Mouse (Mus musculus) neural tube, embryonic 14.5 days (tissue): ENCODE measurements around the gene Nfia. TPM values are rescaled to one million over a fixed set of nuclear protein-coding genes. Genes with fewer than 3 reads are reported as not detected.

Source experiments
- ATAC-seq: fragments of 200-750 bp; cut with Nextera tagmentation; 2 replicates; pipeline ENCODE4 v1.8.0; 2017; ENCODE audit warnings: low read depth, mild to moderate bottlenecking, moderate TSS enrichment, moderate library complexity
- H3K27ac ChIP-seq: fragments of 300-500 bp; sonication (generic); 2 replicates; pipeline ENCODE4 v1.5.1; 2014; ENCODE audit warnings: low read depth, mild to moderate bottlenecking, control low read depth, low read length, moderate library complexity, mixed read lengths
- H3K27me3 ChIP-seq: fragments of 300-500 bp; sonication (generic); 2 replicates; pipeline ENCODE4 v1.6.1; 2014; ENCODE audit warnings: low read length; ENCODE audit not compliant: control insufficient read depth, insufficient read depth
- H3K36me3 ChIP-seq: fragments of 300-500 bp; sonication (generic); 2 replicates; pipeline ENCODE4 v1.6.1; 2014; ENCODE audit warnings: low read length, mixed read lengths; ENCODE audit not compliant: control insufficient read depth, insufficient read depth
- H3K4me1 ChIP-seq: fragments of 300-500 bp; sonication (generic); 2 replicates; pipeline ENCODE4 v1.6.1; 2014; ENCODE audit warnings: low read length; ENCODE audit not compliant: control insufficient read depth, insufficient read depth
- H3K4me2 ChIP-seq: fragments of 300-500 bp; sonication (generic); 2 replicates; pipeline ENCODE4 v1.6.1; 2014; ENCODE audit warnings: mild to moderate bottlenecking, low read depth, low read length, control low read depth
- H3K4me3 ChIP-seq: fragments of 300-500 bp; sonication (generic); 2 replicates; pipeline ENCODE4 v1.5.1; 2014; ENCODE audit warnings: low read depth, low read length, control low read depth, mixed read lengths
- H3K9ac ChIP-seq: fragments of 300-500 bp; sonication (generic); replicated peaks from 2 replicates; pipeline ENCODE4 v1.6.1; 2014; ENCODE audit warnings: low read depth, mild to moderate bottlenecking, control low read depth, low read length, mixed read lengths
- H3K9me3 ChIP-seq: fragments of 300-500 bp; sonication (generic); 2 replicates; pipeline ENCODE4 v1.6.1; 2016; ENCODE audit warnings: low read length; ENCODE audit not compliant: control insufficient read depth
- WGBS: fragments of 180-500 bp; shearing (Covaris S2); extraction: QIAGEN DNeasy Blood & Tissue Kit; methylation state at CpG from one replicate; pipeline ENCODE4 v1.1.7; 2014; 5-methylcytosine and 5-hydroxymethylcytosine counted together
- polyA plus RNA-seq: library from polyadenylated mRNA; unstranded; fragments of >200 nt; fragmentation: Nextera tagmentation; extraction: Ambion mirVana; gene quantifications from 2 replicates; pipeline ENCODE4 v1.2.1, GENCODE M21; 2014

Gene Nfia
- polyA plus RNA-seq, 1 experiment from 2014 or later: 50.0 TPM

- ATAC-seq: no peak
- H3K9me3 ChIP-seq: no peaks in the 10 kb centered on the region
- no peak overlapping the region for H3K4me2 ChIP-seq
- H3K27ac ChIP-seq: no peak overlapping the region
- H3K4me1 ChIP-seq: peaks cover 5% of the 10 kb centered on the region
- 55% methylated on average over 4 of the region's 4 CpGs for WGBS
- no peaks in the 10 kb centered on the region; the same call in 1 of the 2 replicates for H3K27me3 ChIP-seq
- no peaks in the 10 kb centered on the region for H3K36me3 ChIP-seq
- H3K9ac ChIP-seq: no peak overlapping the region
- no peak overlapping the region for H3K4me3 ChIP-seq
These were observed 22.1 kb upstream of the Nfia start for GRCm38 (mm10) chr4:97750401-97750800.

- no peaks in the 10 kb centered on the region; the same call in 1 of the 2 replicates for H3K27me3 ChIP-seq
- peak; percentile 78 for ATAC-seq
- peak overlapping the region; percentile 21 for H3K4me3 ChIP-seq
- H3K36me3 ChIP-seq: no peaks in the 10 kb centered on the region
- peak overlapping the region; percentile 75; the same call in 1 of the 2 replicates for H3K27ac ChIP-seq
- peaks cover 5% of the 10 kb centered on the region for H3K4me1 ChIP-seq
- peak overlapping the region; percentile 4; the same call in 1 of the 2 replicates for H3K9ac ChIP-seq
- 0% methylated on average over 20 of the region's 20 CpGs for WGBS
- peak overlapping the region; percentile 51 for H3K4me2 ChIP-seq
- H3K9me3 ChIP-seq: no peaks in the 10 kb centered on the region
These were observed 21.5 kb upstream of the Nfia start for GRCm38 (mm10) chr4:97751030-97751482.

GRCm38 (mm10) chr4:97751483-97752251, 20.9 kb upstream of the Nfia start:
- H3K9ac ChIP-seq: peak overlapping the region; percentile 4; the same call in 1 of the 2 replicates
- H3K27ac ChIP-seq: peak overlapping the region; percentile 75; the same call in 1 of the 2 replicates
- peak overlapping the region; percentile 21 for H3K4me3 ChIP-seq
- WGBS: 1% methylated on average over 40 of the region's 40 CpGs
- peak overlapping the region; percentile 51 for H3K4me2 ChIP-seq
- H3K9me3 ChIP-seq: no peaks in the 10 kb centered on the region
- H3K27me3 ChIP-seq: no peaks in the 10 kb centered on the region; the same call in 1 of the 2 replicates
- H3K36me3 ChIP-seq: no peaks in the 10 kb centered on the region
- peak; percentile 59; the same call in 1 of the 2 replicates for ATAC-seq
- peaks cover 5% of the 10 kb centered on the region for H3K4me1 ChIP-seq

- H3K27me3 ChIP-seq: no peaks in the 10 kb centered on the region; the same call in 1 of the 2 replicates
- H3K9me3 ChIP-seq: no peaks in the 10 kb centered on the region
- no peaks in the 10 kb centered on the region for H3K36me3 ChIP-seq
- H3K4me3 ChIP-seq: 0 out of 2 replicates have a peak overlapping the region, but pooled peaks have one; percentile 21
- WGBS: 24% methylated on average over 5 of the region's 5 CpGs
- peak overlapping the region; percentile 75; the same call in 1 of the 2 replicates for H3K27ac ChIP-seq
- no peak overlapping the region; the same call in 1 of the 2 replicates for H3K9ac ChIP-seq
- H3K4me1 ChIP-seq: peaks cover 5% of the 10 kb centered on the region
- no peak for ATAC-seq
- H3K4me2 ChIP-seq: peak overlapping the region; percentile 51
These were observed 20.1 kb upstream of the Nfia start for GRCm38 (mm10) chr4:97752276-97753010.

GRCm38 (mm10) chr4:97753521-97753920, 19.0 kb upstream of the Nfia start:
- Histone ChIP-seq H3K27me3 (no peaks in the 10 kb centered on the region; the same call in 1 of the 2 replicates), H3K27ac (no peak overlapping the region), H3K9ac (no peak overlapping the region), H3K4me3 (no peak overlapping the region), H3K9me3 (no peaks in the 10 kb centered on the region), H3K4me1 (peaks cover 5% of the 10 kb centered on the region), H3K36me3 (no peaks in the 10 kb centered on the region), H3K4me2 (no peak overlapping the region)
- ATAC-seq: no peak
- WGBS: 6% methylated on average over 1 of the region's 1 CpGs

GRCm38 (mm10) chr4:97754241-97754640, 18.3 kb upstream of the Nfia start:
- Histone ChIP-seq H3K27ac (no peak overlapping the region), H3K4me3 (no peak overlapping the region), H3K4me1 (peaks cover 5% of the 10 kb centered on the region), H3K9me3 (no peaks in the 10 kb centered on the region), H3K4me2 (no peak overlapping the region), H3K9ac (no peak overlapping the region), H3K27me3 (no peaks in the 10 kb centered on the region; the same call in 1 of the 2 replicates), H3K36me3 (no peaks in the 10 kb centered on the region)
- 18% methylated on average over 12 of the region's 12 CpGs for WGBS
- no peak for ATAC-seq

- WGBS: under 1% methylated on average over 38 of the region's 38 CpGs
- H3K4me2 ChIP-seq: peak overlapping the region; percentile 72
- no peaks in the 10 kb centered on the region for H3K9me3 ChIP-seq
- H3K27ac ChIP-seq: peak overlapping the region; percentile 82
- H3K9ac ChIP-seq: peak overlapping the region; percentile 61
- H3K4me3 ChIP-seq: peak overlapping the region; percentile 51
- H3K27me3 ChIP-seq: no peaks in the 10 kb centered on the region; the same call in 1 of the 2 replicates
- no peaks in the 10 kb centered on the region for H3K36me3 ChIP-seq
- no peaks in the 10 kb centered on the region; the same call in 1 of the 2 replicates for H3K4me1 ChIP-seq
- peak; percentile 88 for ATAC-seq
These were observed 15.1 kb upstream of the Nfia start for GRCm38 (mm10) chr4:97757207-97757977.

- peak overlapping the region; percentile 82 for H3K27ac ChIP-seq
- no peaks in the 10 kb centered on the region for H3K4me1 ChIP-seq
- H3K9ac ChIP-seq: peak overlapping the region; percentile 61
- no peaks in the 10 kb centered on the region for H3K9me3 ChIP-seq
- peak; percentile 71 for ATAC-seq
- no peaks in the 10 kb centered on the region for H3K36me3 ChIP-seq
- peak overlapping the region; percentile 72 for H3K4me2 ChIP-seq
- WGBS: 2% methylated on average over 14 of the region's 14 CpGs
- H3K4me3 ChIP-seq: peak overlapping the region; percentile 51
- H3K27me3 ChIP-seq: no peaks in the 10 kb centered on the region; the same call in 1 of the 2 replicates
These were observed 14.5 kb upstream of the Nfia start for GRCm38 (mm10) chr4:97757978-97758461.
